Mouse (Mus musculus): ENCODE results near the gene Sh3rf3. TPM values are rescaled to one million over a fixed set of nuclear protein-coding genes. Genes with fewer than 3 reads are reported as not detected.

The Sh3rf3 gene
- 1.0 and 1.8 TPM in 2 replicates for polyA plus RNA-seq (2012; rRNA removed)

DNA sequence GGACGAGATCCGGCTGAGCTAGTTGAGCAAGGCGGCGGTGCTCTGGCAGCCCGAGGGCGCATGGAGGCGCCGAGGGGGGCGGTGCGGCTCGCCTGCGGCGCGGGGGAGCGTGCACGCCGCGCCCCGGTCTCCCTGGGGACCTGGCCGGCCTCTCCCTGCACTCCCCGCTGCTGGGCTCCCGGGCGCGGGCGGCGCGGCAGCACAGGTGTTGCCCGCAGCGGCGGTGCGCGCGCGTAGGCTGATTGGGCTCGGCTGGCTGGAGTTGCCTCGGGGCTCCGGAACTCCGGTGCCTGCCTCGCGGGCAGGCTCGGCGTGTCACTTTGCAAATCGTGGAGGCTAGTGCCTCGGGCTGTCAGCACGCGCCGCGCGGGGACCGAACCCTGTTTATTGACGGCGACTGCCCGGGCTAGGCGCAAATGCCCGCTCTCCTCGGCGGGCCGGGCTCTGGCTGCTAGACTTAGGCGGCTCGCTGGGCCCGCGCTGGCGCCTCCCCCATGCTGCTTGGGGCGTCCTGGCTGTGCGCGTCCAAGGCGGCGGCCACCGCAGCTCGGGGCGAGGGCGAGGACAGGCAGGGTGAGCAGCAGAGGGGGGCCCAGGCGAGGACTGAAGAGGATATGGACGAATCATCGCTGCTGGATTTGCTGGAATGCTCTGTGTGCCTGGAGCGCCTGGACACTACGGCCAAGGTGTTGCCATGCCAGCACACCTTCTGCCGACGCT, at the start of gene Sh3rf3:
Sh3rf3 (plus strand) TSS at position 279 of the 720 bp plus-strand sequence.
- peak; percentile 36 for DNase-seq (ENCODE audit: low spot score)

- no peak for DNase-seq (ENCODE audit: low spot score)
Measured at GRCm38 (mm10) chr10:58788486-58789274, 24.5 kb upstream of the Sh3rf3 start.

- DNase-seq (ENCODE audit: low spot score), result no peak
Measured at GRCm38 (mm10) chr10:58797555-58797954, 15.6 kb upstream of the Sh3rf3 start.

DNA sequence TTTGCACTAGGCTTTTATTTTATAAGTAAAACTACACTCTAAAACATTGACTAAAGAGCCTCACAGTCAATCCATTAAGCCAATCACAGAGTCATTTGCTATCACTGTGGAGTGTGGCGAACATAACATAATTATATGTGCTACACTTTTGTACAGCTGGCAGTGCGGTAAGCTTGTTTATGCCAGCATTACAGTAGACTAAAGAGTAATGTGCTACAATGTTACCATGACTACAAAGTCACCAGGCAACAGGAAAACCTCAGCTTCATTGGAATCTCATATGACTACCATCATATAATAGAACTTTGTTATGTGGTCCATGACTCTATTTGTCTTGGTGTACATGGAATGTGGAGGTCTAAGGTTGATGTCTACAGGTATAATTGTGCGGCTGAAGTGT, 15.0 kb upstream of the Sh3rf3 start:
- DNase-seq (ENCODE audit: low spot score), result no peak

DNA sequence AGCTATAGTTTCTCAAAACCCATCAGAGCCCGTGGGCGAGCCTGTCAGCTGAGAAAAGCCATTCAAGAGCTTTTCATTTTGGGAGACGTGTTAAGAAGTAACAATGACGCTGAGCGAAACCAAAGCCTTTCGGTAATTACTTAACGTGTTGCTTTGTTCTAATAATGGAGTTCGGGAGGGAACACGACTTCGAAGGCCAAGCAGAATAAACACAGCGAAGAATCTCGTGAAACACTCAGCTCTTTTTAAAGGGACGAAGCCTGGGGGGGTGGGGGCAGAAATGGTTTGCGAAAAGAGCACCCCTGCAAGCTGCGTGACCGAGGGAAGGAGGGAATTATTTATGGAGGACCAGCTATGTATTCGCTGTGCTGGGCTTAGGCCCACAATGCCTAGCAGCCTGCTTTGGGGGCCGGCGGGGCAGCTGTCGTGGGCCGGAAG, 12.1 kb upstream of the Sh3rf3 start:
- DNase-seq (ENCODE audit: low spot score), result no peak

GRCm38 (mm10) chr10:58802391-58802790, 10.8 kb upstream of the Sh3rf3 start:
- no peak for DNase-seq (ENCODE audit: low spot score)

- no peak for DNase-seq (ENCODE audit: low spot score)
Measured at GRCm38 (mm10) chr10:58807956-58808355, 5.2 kb upstream of the Sh3rf3 start.

DNA sequence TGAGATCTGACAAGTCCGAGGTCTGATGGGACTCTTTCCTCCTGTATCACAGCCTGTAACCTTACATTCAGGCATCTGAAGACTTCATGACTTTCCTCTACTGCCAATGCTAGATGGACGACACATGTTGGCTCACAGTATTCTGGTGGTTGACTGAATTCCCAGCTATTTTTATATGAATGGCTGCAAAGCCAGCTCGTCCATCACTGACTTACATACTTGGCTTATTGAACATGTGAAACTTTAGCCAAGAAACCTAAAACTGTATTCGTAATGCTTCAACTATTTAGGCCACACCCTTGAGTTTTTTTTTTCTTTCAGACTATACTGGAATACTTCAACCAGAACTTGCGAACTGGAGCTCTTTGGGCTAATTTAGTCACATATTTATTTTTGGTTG, 3.0 kb upstream of the Sh3rf3 start:
- DNase-seq (ENCODE audit: low spot score), result no peak

- DNase-seq (ENCODE audit: low spot score), result peak; percentile 66
Measured at GRCm38 (mm10) chr10:58812210-58813080, 714 bp upstream of the Sh3rf3 start.

DNA sequence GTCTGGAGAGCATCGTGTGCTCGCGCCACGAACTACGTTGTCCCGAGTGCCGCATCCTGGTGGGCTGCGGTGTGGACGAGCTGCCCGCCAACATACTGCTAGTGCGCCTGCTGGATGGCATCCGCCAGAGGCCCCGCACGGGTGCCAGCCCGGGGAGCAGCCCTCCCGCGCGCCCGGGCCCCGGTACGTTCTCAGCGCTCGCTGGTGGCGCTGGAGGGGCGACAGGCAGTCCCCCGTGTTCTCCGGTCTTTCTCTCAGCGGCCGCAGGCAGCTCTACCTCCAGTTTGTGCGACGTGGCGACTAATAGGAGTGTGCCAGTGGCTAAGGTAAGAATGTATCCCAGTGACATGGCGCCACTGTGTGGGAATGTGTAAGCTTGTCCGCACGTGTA, 637 bp downstream of the Sh3rf3 start:
- DNase-seq (ENCODE audit: low spot score), result no peak

DNA sequence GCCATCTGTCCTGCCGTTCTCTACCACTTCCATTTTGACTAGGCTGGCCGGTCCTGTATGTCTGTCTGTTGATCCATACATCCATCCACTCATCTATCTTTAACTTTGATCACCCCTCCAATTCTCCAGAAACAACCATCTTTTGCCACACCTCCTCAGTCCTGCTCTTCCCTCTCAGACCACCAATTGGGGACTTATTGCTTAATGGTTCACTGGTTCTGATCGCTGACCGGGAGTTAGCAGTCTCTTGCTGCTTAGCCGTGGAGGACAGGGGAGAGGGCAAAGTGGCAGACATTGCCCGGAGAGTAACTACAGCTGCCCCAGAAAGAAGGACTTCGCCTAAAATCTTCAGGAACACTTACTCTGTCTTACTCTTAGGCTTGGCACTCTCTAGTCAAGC, 1.3 kb downstream of the Sh3rf3 start:
- no peak for DNase-seq (ENCODE audit: low spot score)

DNA sequence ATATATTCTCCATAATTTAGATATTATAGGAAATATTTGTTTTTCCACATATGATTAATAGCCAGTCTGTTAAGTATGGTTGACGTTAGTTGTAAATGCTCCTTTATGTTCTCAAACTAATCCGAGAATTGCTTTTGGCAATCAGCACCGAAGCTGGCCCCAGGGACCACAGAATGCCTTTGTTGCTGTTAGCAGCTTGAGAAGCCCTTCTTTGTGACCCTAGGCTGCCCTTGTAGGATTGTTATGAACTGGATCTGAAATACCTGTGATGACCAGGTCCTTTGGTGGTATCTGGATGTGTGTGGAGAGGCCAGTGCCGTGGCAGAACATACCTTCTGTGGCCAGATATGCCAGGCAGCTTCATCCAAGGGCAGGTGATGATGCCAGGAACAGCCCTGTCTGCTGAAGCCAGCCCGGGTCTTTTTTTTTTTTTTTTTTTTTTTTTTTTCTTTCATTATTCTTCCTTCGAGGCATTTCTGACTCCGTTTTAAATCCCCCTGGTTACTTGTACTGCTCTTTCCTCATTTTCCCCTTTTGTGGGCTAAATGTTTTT, 10.9 kb downstream of the Sh3rf3 start:
- no peak for DNase-seq (ENCODE audit: low spot score)

- no peak for DNase-seq (ENCODE audit: low spot score)
Measured at GRCm38 (mm10) chr10:58829251-58830111, 16.3 kb downstream of the Sh3rf3 start.

GRCm38 (mm10) chr10:58833146-58833545, 20.0 kb downstream of the Sh3rf3 start:
- DNase-seq (ENCODE audit: low spot score), result no peak

DNA sequence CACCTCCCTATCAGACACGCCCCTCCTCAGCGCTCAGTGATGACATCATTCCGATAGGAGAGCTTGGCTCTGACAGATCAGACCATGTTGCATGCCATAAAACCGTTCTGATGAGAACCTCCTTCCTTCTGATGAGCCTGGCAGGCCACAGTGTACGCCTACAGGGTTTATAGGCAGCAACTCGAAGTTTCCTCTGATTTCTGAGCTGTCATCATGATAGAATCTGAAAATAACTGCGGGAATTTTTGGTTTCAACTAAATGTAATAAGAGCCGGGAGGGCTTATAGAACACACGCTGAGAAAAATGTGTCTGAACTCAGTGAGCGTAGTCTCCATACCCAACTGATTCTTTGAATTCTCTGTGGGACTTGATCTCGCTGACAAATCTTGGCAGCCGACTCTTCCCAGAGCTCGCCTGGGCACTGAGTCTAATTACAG, 20.6 kb downstream of the Sh3rf3 start:
- DNase-seq (ENCODE audit: low spot score), result no peak

- DNase-seq (ENCODE audit: low spot score), result no peak
Measured at GRCm38 (mm10) chr10:58836391-58836790, 23.2 kb downstream of the Sh3rf3 start.

DNA sequence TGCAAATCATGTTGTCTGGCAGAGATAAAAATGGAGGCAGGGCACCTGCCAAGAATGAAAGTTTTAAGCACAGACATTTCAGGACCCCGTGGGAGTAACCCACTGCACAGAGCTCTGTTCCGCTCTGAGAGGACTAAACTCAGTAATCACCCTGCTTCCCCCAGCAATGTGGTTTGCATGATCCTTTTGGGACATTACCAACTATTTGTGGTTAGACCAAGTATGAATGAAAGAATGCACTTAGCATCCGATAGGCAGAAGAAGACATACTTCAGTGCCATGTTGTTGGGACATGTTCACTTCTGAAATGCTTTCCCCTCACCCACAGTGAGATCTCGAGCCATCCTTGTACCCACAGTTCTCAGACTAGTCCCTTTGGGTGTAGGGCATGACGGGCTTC, 24.3 kb downstream of the Sh3rf3 start:
- DNase-seq (ENCODE audit: low spot score), result no peak

DNA sequence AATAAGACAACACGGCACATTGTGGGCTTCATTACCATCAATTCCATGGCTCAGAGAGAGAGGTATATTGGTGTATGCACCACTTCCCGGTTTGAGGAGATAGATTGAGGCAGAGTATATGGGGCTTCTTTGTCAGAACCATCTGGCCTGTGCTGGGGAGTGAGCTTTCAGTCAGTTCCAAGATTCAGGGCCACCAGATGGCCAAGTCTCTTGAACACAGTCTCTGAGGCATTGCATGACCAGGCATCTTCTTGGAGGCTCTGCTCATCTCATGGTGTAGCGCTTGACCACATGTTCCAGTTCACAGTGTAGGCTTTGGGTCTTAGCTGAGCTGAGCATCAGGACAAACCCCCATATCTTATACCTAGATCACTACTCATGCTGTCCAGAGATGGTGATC, 28.8 kb downstream of the Sh3rf3 start:
- DNase-seq (ENCODE audit: low spot score), result no peak

DNA sequence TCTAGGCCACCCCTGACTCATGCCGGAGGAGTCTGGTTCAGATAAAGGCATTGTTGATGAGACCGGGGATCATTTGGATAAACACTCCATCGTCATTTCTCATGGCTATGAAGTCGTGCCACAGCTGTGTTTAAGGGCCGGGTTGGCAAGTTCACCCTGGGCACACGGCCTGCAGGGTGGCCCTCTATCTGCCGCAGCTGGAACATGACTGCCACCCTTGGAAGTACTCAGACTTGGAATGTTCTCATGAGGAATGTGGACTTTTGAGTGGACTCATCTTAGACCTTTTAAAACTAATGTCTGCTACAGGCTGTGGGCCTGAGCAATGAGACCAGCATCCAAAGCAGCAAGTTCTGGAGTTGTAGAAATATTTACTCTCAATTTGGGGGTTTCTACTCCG, 29.9 kb downstream of the Sh3rf3 start:
- no peak for DNase-seq (ENCODE audit: low spot score)

DNA sequence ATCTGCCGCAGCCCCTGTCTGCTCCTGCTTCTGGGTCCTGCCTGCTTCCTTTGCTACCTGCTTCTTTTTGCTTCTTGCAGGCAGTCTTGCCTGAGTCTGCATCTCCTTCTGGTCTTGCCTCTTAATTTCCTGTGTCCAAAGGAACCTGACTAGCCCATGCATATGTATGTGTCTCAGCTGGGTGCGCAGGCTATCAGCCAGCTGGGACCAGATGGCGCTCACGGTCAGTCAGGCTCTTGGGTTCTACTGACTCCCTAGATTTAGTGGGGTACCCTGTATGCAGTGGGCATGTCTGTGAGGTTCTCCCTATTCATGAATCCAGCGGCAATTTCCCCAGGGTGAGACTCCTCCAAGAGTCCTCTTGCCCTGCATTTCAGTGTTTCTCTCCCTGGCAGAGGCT, 35.0 kb downstream of the Sh3rf3 start:
- no peak for DNase-seq (ENCODE audit: low spot score)

- DNase-seq (ENCODE audit: low spot score), result no peak
Measured at GRCm38 (mm10) chr10:58848536-58848935, 35.4 kb downstream of the Sh3rf3 start.

Data from urinary bladder, adult 2 months (tissue).